Mouse (Mus musculus): ENCODE results near the gene Uchl4. TPM values are rescaled to one million over a fixed set of nuclear protein-coding genes. Genes with fewer than 3 reads are reported as not detected.

The Uchl4 gene
- total RNA-seq, 2 experiments from 2014 or later = 1.3 to 1.9 TPM

DNA sequence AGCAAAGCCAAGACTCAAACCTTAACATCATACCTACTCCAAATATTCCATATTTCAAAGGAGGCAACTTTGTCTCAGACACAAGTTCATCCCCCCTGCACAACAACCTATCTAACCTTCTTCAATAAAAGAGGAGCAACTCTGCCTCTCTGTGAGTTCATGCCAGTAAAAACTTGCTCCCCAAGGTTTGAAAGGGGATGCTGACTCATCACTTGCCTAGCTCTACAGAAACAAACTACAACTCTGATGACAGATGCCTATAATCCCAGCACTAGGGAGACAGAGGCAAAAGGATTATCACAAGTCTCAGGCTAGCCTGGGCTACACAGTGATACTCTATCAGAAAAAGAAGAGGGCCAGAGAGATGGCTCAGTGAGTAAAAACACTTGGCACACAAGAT is 17.1 kb upstream of the Uchl4 start:
- TF ChIP-seq CTCF (IDR thresholded peaks at IDR 0.05) = no peak
- Histone ChIP-seq H3K27ac (no peak overlapping the region), H3K4me3 (no peak overlapping the region)
- DNase-seq = no peak
- intact Hi-C loops (cut with DNase I) = no loop called here

DNA sequence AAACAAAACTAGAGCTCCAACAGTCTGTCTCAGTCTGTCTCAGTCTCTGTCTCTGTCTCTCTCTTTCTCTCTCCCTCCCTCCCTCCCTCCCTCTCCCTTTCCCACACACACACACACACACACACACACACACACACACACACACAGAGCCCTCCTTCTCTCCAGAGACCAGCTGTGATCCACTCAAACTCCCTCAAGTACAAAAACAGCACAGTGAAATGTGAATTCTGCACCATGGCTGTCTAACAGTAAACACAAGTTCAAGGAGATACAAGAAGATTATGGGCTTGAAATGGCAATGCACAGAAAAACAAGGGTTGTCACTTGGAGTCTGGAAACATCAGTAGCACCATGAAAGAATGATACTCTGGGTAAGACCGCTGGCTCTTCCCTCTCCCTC is 15.7 kb upstream of the Uchl4 start:
- no peak for TF ChIP-seq CTCF (IDR thresholded peaks at IDR 0.05)
- no peak overlapping the region for H3K27ac ChIP-seq
- no peak overlapping the region for H3K4me3 ChIP-seq
- intact Hi-C loops (cut with DNase I) = no loop called here
- no peak for DNase-seq

DNA sequence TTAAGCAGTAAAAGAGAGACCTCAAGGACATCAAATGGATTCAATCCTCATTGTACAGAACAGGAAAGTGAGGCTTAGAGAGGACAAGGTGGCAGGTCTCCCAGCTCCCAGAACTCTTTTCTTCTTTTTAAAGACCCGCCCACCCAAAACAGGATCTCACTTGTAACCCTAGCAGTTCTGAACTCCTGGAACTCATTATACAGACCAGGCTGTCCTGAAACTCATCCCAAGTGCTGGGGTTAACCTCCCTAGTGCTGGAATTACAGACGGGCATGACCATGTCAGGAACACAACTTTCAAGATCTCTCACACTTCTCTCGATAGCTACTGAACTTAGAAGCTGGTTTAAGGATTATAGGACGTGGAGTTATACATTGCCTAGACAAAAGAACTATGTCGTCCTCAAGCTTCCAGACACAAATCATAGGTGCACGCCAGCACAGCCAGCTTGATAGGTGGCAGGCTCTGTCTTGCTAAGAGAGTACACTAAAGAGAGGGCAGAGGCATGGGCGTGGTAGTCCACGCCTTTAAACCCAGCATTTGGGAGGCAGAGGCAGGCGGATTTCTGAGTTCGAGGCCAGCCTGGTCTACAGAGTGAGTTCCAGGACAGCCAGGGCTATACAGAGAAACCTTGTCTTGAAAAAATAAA is 15.1 kb upstream of the Uchl4 start:
- Histone ChIP-seq H3K27ac (no peak overlapping the region), H3K4me3 (no peak overlapping the region)
- no peak for TF ChIP-seq CTCF (IDR thresholded peaks at IDR 0.05)
- intact Hi-C loops (cut with DNase I) = no loop called here
- no peak for DNase-seq

GRCm38 (mm10) chr9:64220603-64221002 is 14.4 kb upstream of the Uchl4 start:
- Histone ChIP-seq H3K27ac (no peak overlapping the region), H3K4me3 (no peak overlapping the region)
- no peak for DNase-seq
- TF ChIP-seq CTCF (IDR thresholded peaks at IDR 0.05) = no peak
- intact Hi-C loops (cut with DNase I) = no loop called here

DNA sequence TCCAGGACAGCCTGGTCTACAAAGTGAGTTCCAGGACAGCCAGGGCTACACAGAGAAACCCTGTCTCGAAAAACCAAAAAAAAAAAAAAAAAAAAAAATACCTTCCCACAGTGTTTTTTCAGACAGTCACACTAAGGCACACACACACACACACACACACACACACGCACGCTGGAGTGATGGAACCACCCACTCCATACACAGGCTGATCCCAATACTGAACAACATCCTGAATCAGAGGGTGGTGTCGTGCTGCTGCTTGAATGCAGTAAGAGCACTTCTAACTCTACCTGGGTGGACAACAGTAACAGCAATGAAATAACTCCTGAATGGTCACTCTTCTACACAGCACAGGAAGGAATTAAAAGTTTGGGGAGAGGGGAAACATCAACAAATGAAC is 13.5 kb upstream of the Uchl4 start:
- no peak for TF ChIP-seq CTCF (IDR thresholded peaks at IDR 0.05)

DNA sequence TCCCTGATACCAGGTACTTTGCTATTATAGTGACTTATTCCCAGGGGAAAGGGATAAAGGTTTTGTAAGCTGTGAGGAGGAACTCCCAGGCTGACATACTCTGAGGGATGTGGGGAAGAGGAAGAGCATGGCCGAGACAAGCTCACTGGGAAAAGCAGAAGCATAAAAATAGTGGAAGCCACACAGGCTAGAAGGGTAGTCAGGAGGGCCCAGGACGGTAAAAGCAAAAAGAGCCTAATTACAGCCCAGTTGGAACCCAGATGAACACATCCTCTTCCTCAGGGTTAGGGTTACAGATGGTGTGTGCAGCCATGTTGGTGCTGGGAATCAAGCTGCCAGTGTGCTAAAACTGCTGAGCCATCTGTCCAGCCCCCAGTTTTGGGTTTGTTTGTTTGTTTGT is 12.9 kb upstream of the Uchl4 start:
- DNase-seq = no peak
- intact Hi-C loops (cut with DNase I) = no loop called here
- no peak for TF ChIP-seq CTCF (IDR thresholded peaks at IDR 0.05)
- Histone ChIP-seq H3K27ac (no peak overlapping the region), H3K4me3 (no peak overlapping the region)

More for the DNA sequence above, 13.5 kb upstream of the Uchl4 start:
- Histone ChIP-seq H3K4me3 (no peak overlapping the region), H3K27ac (no peak overlapping the region)
- DNase-seq = no peak
- intact Hi-C loops (cut with DNase I) = no loop called here

GRCm38 (mm10) chr9:64225805-64226204 is 9.2 kb upstream of the Uchl4 start:
- H3K27ac ChIP-seq = peak overlapping the region; percentile 60; the same call in 1 of the 2 replicates
- TF ChIP-seq CTCF (IDR thresholded peaks at IDR 0.05) = no peak
- DNase-seq = no peak
- H3K4me3 ChIP-seq = no peak overlapping the region
- intact Hi-C loops (cut with DNase I) = no loop called here

DNA sequence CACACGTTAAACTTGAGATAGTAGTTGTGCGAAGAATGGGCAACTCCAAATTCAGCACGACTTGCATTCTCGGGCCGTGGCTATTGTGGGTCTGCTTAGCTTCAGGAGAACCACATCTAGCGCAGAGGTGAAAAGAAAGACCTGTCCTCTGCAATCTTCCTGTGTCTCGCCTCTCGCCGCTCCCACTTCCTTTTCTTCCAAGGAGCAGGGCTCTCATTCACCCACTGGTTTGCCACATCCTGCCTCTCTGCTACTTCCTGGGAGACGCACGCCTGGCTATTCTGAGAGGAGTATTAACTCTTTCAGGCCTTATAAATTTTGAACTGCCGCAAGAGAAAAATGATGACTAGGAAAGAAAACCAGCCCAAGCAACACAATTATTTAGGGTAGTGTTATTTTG is 7.3 kb upstream of the Uchl4 start:
- DNase-seq = no peak
- no peak overlapping the region for H3K27ac ChIP-seq
- TF ChIP-seq CTCF (IDR thresholded peaks at IDR 0.05) = no peak
- H3K4me3 ChIP-seq = no peak overlapping the region
- intact Hi-C loops (cut with DNase I) = no loop called here

DNA sequence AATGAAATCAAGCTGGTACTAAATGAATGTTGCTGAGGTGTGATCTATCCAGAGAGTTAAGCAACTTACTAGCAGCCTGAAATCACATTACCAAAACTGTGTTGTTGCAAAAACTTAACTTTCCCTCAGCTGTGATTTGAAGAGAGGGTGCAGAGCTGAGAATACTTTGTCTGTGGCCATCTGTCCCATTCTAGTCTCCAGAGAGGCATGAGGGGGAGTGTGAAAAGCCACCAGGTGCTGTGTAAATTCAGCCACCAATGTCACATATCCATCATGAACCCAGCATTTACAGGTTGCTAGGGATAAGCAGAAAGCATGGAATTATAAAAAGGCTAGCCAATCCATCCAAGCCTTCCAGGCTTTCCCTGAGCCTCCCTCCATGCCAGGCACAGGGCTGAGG is 6.0 kb upstream of the Uchl4 start:
- intact Hi-C loops (cut with DNase I) = no loop called here
- no peak for DNase-seq
- TF ChIP-seq CTCF (IDR thresholded peaks at IDR 0.05) = no peak
- no peak overlapping the region for H3K4me3 ChIP-seq
- 0 out of 2 replicates have a peak overlapping the region, but pooled peaks have one; percentile 6 for H3K27ac ChIP-seq

- Histone ChIP-seq H3K27ac (peak overlapping the region; percentile 69), H3K4me3 (no peak overlapping the region)
- TF ChIP-seq CTCF (IDR thresholded peaks at IDR 0.05) = no peak
- intact Hi-C loops (cut with DNase I) = no loop called here
- peak; percentile 34 for DNase-seq
Measured at GRCm38 (mm10) chr9:64231171-64231570, 3.8 kb upstream of the Uchl4 start.

- DNase-seq = no peak
- intact Hi-C loops (cut with DNase I) = no loop called here
- Histone ChIP-seq H3K4me3 (no peak overlapping the region), H3K27ac (peak overlapping the region; percentile 69)
- no peak for TF ChIP-seq CTCF (IDR thresholded peaks at IDR 0.05)
Measured at GRCm38 (mm10) chr9:64231674-64232073, 3.3 kb upstream of the Uchl4 start.

- peak overlapping the region; percentile 25 for H3K4me3 ChIP-seq
- no peak for TF ChIP-seq CTCF (IDR thresholded peaks at IDR 0.05)
- intact Hi-C loops (cut with DNase I) = no loop called here
Measured at GRCm38 (mm10) chr9:64232257-64232957, 2.6 kb upstream of the Uchl4 start.

DNA sequence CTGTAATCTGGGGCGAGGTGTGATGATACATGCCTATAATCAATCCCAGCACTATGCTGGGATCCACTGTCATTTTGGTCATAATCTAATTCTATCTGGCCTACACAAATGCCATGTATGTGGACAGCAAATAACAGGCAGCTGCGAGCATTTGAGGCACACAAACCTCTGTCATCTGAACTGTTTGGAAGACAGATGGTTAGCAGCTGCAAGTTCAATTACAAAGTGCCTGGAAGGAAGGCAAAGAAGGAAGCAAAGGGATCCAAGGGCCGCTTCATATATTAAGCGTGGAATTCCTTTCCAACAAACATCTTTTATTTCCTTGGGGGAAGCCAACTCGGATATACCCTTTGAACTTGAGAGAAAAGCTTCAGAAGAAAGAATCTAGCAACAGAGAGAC is 1.3 kb upstream of the Uchl4 start:
- H3K4me3 ChIP-seq = no peak overlapping the region
- intact Hi-C loops (cut with DNase I) = no loop called here
- no peak for TF ChIP-seq CTCF (IDR thresholded peaks at IDR 0.05)
- peak overlapping the region; percentile 48 for H3K27ac ChIP-seq
- DNase-seq = no peak

More at GRCm38 (mm10) chr9:64232257-64232957, 2.6 kb upstream of the Uchl4 start:
- peak overlapping the region; percentile 69 for H3K27ac ChIP-seq
- peak; percentile 37 for DNase-seq

DNA sequence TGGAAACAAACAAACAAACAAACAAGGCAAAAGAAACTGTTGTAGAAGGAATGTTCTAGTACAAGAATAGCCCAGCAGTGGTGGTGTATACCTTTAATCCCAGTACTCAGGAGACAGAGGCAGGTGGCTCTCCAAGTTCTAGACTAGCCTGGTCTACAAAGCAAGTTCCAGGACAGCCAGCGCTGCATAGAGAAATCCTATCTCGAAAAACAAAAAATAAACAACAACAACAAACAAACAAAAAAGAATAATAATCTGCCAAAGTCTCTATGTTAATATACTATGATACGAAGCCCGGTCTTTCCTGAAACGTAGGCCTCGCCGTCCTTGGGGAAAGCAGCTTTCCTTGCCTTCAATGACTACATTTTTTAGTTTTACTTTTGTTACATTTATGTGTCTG is 1.1 kb downstream of the Uchl4 start:
- intact Hi-C loops (cut with DNase I) = no loop called here
- no peak for DNase-seq
- no peak overlapping the region for H3K27ac ChIP-seq
- no peak overlapping the region for H3K4me3 ChIP-seq
- no peak for TF ChIP-seq CTCF (IDR thresholded peaks at IDR 0.05)
